Mouse (Mus musculus) ES-Bruce4 (cell line): Measurements from ENCODE around the gene Zfp473. TPM values are rescaled to one million over a fixed set of nuclear protein-coding genes. Genes with fewer than 3 reads are reported as not detected.
"Not testable (repeated sequence)": the region's sequence is repeated elsewhere in the genome, so short reads cannot be mapped to it uniquely, and the experiment has no call there.

Experiments used
- H3K27ac ChIP-seq: 2 replicates; pipeline ENCODE4 v1.5.1; 2012; ENCODE audit warnings: low read length, inconsistent platforms; ENCODE audit not compliant: insufficient read depth
- H3K27me3 ChIP-seq: 2 replicates; pipeline ENCODE4 v1.6.1; 2012; ENCODE audit warnings: mild to moderate bottlenecking, low read length, inconsistent platforms; ENCODE audit not compliant: control insufficient read depth, poor library complexity, insufficient read depth, severe bottlenecking
- H3K36me3 ChIP-seq: 2 replicates; pipeline ENCODE4 v1.6.1; 2012; ENCODE audit warnings: inconsistent platforms, mild to moderate bottlenecking, low read length, moderate library complexity; ENCODE audit not compliant: control insufficient read depth, poor library complexity, insufficient read depth, severe bottlenecking
- H3K4me1 ChIP-seq: one replicate; pipeline ENCODE4 v1.8.1; 2011; ENCODE audit warnings: low read length; ENCODE audit not compliant: control insufficient read depth, insufficient read depth
- H3K4me3 ChIP-seq: 2 replicates; pipeline ENCODE4 v1.5.1; 2011; ENCODE audit warnings: low read depth, mild to moderate bottlenecking, low read length
- H3K9ac ChIP-seq: 2 replicates; pipeline ENCODE4 v1.6.1; 2012; ENCODE audit warnings: low read depth, mild to moderate bottlenecking, inconsistent platforms; ENCODE audit not compliant: poor library complexity, severe bottlenecking
- H3K9me3 ChIP-seq: replicated peaks from 2 replicates; pipeline ENCODE4 v1.6.1; 2012; ENCODE audit warnings: mild to moderate bottlenecking, low read length, inconsistent platforms; ENCODE audit not compliant: control insufficient read depth, poor library complexity, insufficient read depth, severe bottlenecking
- CTCF ChIP-seq: IDR thresholded peaks from one replicate; pipeline ENCODE4 v1.8.1; 2011; ENCODE audit warnings: low read depth, low read length
- EP300 ChIP-seq: IDR thresholded peaks from 2 replicates; pipeline ENCODE4 v1.6.1; 2011; ENCODE audit warnings: low read depth, low read length; ENCODE audit not compliant: insufficient read depth
- POLR2A ChIP-seq: IDR thresholded peaks from one replicate; pipeline ENCODE4 v1.8.1; 2011; ENCODE audit warnings: low read length; ENCODE audit not compliant: insufficient read depth
- polyA plus RNA-seq: library from polyadenylated mRNA; stranded (reverse); fragments of >200 nt; gene quantifications from 2 replicates; pipeline ENCODE4 v1.2.4, GENCODE M21; 2011; ENCODE audit warnings: low read depth; ENCODE audit not compliant: missing spikeins, insufficient read depth, insufficient read length

Zfp473 gene
- polyA plus RNA-seq, result 24.4 and 28.4 TPM in 2 replicates

DNA sequence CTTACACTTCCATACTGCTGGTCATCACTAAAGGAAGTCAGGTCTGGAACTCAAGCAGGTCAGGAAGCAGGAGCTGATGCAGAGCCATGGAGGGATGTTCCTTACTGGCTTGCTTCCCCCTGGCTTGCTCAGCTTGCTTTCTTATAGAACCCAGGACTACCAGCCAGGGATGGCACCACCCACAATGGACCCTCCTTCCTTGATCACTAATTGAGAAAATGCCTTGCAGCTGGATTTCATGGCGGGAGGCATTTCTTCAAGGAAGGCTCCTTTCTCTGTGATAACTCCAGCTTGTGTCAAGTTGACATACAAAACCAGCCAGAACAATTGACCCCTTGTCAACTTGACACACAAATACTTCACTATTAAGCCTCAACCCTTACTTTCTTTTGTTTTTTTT is at the start of gene Zfp473:
TSS of gene Zfp473 (minus strand) at position 101 of the 400 bp plus-strand sequence.
- H3K4me3 ChIP-seq, H3K27ac ChIP-seq, H3K9ac ChIP-seq, H3K36me3 ChIP-seq, H3K4me1 ChIP-seq, H3K27me3 ChIP-seq, H3K9me3 ChIP-seq: not testable (repeated sequence)

DNA sequence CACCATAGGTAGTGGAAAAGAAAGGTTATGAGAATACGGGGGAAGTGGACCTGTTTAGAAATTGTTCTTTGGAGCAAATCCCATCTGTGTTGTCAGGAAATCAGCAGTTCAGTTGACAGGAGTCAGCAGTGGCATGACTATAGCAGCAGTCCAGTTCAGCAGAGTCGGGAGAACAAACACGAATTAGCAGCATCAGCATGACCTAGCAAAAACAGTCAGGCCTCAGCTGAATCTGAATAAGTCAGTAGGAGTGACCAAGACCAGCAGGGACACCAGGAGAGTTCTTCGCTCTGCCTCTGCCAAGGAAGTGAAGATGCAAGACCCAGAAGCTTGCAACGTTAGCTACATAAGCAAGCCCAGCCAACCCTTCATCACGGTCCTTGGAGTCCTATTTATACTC is 41.9 kb upstream of the Zfp473 start:
- Histone ChIP-seq H3K27ac (no peak overlapping the region), H3K36me3 (no peaks in the 10 kb centered on the region), H3K9ac (no peak overlapping the region), H3K4me1 (no peaks in the 10 kb centered on the region), H3K4me3 (no peak overlapping the region), H3K27me3 (no peaks in the 10 kb centered on the region), H3K9me3 (peaks cover 17% of the 10 kb centered on the region; the same call in 1 of the 2 replicates)
- TF ChIP-seq EP300 (no peak), POLR2A (no peak), CTCF (no peak)

DNA sequence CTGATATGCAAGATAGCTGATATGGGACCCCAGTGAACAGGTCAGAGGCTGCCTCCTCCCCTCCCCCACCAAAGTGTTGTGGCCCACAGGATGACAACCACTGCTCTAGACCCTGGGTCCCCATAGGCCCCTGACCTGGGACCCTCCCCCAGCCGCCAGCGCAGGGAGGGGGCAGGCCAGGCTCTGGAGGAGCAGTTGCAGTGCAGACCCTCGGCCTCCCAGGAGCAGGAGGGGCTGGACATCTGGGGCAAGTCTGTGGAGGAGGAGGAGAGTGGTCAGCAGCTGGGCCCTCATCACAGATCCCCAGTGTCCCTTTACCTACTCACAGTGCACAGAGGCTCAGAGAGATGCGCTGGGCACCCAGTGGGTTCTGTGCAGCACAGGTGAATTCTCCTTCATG is 39.2 kb upstream of the Zfp473 start:
- Histone ChIP-seq H3K36me3 (no peaks in the 10 kb centered on the region), H3K9ac (no peak overlapping the region), H3K27ac (no peak overlapping the region), H3K9me3 (0 out of 2 replicates have a peak, but pooled peaks cover 5% of the 10 kb centered on the region), H3K4me1 (no peaks in the 10 kb centered on the region), H3K27me3 (no peaks in the 10 kb centered on the region), H3K4me3 (no peak overlapping the region)
- TF ChIP-seq CTCF, result no peak
- no peak for TF ChIP-seq POLR2A
- TF ChIP-seq EP300, result no peak

GRCm38 (mm10) chr7:44789531-44789930 is 38.7 kb upstream of the Zfp473 start:
- Histone ChIP-seq H3K9me3 (0 out of 2 replicates have a peak, but pooled peaks cover 5% of the 10 kb centered on the region), H3K36me3 (no peaks in the 10 kb centered on the region), H3K4me1 (no peaks in the 10 kb centered on the region), H3K9ac (no peak overlapping the region), H3K27me3 (no peaks in the 10 kb centered on the region), H3K4me3 (no peak overlapping the region), H3K27ac (no peak overlapping the region)
- TF ChIP-seq CTCF (no peak), EP300 (no peak), POLR2A (no peak)

DNA sequence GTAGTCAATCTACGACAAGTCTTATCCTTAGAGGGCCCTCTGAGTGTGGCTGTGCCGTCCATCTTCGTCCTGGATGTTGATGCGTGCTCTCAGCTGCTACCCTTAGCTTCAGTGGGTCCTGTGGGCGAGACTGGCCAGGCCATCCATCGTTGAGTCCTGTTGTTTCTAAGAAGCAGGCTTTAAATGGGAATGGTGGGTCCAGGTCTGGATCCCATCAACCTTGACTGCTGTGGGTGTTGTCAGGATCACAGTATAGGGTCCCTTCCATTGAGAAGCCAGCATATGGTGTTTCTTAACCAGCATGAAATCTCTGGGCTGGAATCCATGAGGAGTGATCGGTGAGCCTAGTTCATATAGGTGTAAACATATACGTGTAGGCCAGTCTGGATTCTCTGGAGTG is 29.3 kb upstream of the Zfp473 start:
- H3K9ac ChIP-seq, result no peak overlapping the region
- no peaks in the 10 kb centered on the region for H3K27me3 ChIP-seq
- no peak for TF ChIP-seq CTCF
- no peak for TF ChIP-seq POLR2A
- no peak for TF ChIP-seq EP300
- H3K4me3 ChIP-seq, result no peak overlapping the region
- H3K27ac ChIP-seq, result no peak overlapping the region
- H3K4me1 ChIP-seq, result no peaks in the 10 kb centered on the region
- no peaks in the 10 kb centered on the region for H3K36me3 ChIP-seq
- no peaks in the 10 kb centered on the region for H3K9me3 ChIP-seq

DNA sequence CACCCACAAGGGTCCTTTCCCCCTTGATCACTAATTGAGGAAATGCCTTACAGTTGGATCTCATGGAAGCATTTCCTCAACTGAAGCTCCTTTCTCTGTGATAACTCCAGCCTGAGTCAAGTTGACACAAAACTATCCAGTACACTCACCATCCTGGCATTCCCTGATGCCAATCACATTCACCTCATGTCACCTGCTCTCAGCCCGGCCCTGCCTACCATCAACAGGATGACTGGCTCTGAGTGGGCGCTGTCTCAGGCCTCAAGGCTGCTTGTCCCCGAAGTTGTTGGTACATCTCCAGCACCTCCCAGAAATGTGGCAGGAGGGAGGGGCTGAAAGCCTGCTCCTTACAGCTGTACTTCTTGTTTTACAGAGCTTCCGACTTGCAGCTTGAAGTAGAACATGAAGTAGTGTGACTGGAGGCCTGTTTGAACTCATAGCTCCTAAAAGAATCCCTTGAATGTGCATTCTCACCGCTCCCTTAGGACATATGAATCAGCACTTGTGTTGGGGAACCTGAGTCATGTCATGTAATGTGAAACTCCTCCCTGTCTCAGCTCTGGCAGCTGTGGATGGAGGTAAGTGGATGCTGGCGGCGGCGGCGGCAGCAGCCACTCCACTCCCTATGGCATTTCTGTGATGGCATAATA is 26.1 kb upstream of the Zfp473 start:
- H3K36me3 ChIP-seq, result no peaks in the 10 kb centered on the region
- no peak overlapping the region for H3K4me3 ChIP-seq

More for the DNA sequence above, 26.1 kb upstream of the Zfp473 start:
- no peak overlapping the region for H3K9ac ChIP-seq
- H3K9me3 ChIP-seq, result no peaks in the 10 kb centered on the region
- H3K27me3 ChIP-seq, result no peaks in the 10 kb centered on the region
- no peaks in the 10 kb centered on the region for H3K4me1 ChIP-seq
- H3K27ac ChIP-seq, result no peak overlapping the region
- TF ChIP-seq POLR2A, result no peak
- TF ChIP-seq CTCF, result no peak
